Mouse (Mus musculus): ENCODE measurements around the gene Brd1.

DNA sequence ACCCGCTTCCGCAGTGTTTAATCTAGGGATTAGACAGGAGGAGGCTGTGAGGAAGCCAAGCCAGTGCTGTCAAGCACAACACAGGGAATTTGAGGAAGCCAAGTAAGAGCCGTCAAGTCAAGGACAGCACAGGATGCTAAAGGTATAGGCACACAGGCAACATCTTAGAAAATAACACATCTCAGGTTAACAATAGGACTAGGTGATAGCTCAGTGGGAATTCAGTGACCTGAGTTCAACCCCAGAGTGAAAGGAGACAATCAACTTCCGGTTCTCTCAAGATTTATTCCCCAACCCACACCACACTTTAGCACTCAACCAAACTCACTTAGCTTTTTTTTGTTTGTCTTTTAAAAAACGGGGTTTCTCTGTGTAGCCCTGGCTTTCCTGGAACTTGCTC is 34.5 kb downstream of the Brd1 start:
- TF ChIP-seq GATA1 (IDR thresholded peaks at IDR 0.05; ENCODE audit: borderline replicate concordance, low read length) (no peak), CTCF (IDR thresholded peaks at IDR 0.05; ENCODE audit: low read depth, low read length) (no peak), GATA2 (IDR thresholded peaks at IDR 0.05; ENCODE audit: borderline replicate concordance, low read depth, low read length) (no peak), POLR2AphosphoS5 (IDR thresholded peaks at IDR 0.05; ENCODE audit: insufficient replicate concordance, low read depth, low read length) (no peak), TAL1 (conservative IDR thresholded peaks at IDR 0.05; ENCODE audit: low read depth, low read length) (no peak)
